Mouse (Mus musculus) embryo, embryonic 10 days (tissue): ENCODE measurements around the gene Stt3b.
"Not testable (repeated sequence)": the region's sequence is repeated elsewhere in the genome, so short reads cannot be mapped to it uniquely, and the experiment has no call there.

ENCODE experiments used
- DNase-seq: peaks from one replicate; pipeline ENCODE4 v3.0.0-alpha.2; 2015; ENCODE audit warnings: low spot score

Gene Stt3b

DNA sequence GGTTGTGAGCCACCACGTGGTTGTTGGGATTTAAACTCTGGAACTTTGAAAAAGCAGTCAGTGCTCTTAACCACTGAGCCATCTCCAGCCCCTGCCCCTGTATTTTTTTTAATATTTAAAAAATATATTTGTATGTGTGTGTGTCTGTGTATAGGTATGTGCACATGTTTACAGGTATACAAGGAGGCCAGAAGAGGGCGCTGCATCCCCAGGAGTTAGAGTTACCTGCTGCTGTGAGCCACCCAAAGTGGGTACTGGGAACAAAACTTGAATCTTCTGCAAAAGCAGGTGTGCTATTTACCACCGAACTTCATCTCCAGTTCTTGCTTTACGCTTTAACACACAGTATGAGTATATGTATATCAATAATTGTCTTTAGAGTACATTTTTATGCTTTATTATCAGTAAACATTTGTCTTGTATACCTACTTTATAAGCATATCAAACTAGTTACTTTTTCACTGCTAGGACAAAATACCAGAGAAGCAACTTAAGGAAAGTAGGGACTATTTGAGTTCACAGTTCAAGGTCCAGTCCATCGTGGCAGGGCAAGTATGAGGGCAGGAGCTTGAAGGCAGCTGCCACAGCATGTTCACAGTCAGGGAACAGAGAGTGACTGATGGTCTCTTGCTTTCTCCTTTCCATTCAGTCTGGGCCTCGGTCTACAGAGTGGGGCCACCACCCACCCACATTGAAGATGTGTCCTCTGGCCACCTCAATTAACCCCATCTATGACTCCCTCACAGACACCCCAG lies 8.6 kb upstream of the Stt3b start:
- no peak for DNase-seq

DNA sequence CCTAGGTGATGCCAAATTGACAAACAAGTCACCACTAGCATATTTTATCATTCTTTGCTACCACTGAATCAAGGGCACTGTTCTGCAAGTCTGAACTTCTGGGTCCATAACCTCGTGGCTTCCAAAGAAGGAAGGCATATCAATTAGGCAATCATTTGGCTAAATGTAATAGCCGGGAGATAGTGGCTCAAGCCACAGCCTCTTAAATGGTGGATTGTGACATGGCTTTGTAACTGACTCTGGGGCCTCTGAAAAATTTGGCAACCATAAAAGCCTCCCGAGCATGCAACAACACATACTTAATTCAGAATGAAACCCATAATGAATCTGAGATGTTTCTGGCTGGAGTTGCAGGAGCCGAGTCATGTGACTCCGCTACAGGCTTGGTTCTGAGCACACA lies 6.8 kb upstream of the Stt3b start:
- no peak for DNase-seq

GRCm38 (mm10) chr9:115314556-115314955 lies 4.3 kb upstream of the Stt3b start:
- peak; percentile 82 for DNase-seq

GRCm38 (mm10) chr9:115313830-115314229 lies 3.6 kb upstream of the Stt3b start:
- DNase-seq = no peak

DNA sequence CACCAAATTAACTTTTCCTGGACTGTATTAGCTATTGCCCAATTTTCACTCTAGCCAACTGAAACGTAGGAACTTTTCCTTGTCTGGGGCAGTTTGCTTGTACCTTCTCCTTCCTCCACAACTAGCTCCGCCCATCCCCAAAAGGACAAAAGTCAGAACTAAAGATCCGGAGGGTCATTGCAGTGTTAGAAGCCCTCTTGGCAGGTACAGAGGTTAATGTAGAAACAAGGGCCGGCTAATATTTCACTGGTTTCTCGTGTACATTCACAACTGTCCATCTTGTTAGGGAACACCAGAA lies 951 bp upstream of the Stt3b start:
- peak; percentile 65 for DNase-seq

DNA sequence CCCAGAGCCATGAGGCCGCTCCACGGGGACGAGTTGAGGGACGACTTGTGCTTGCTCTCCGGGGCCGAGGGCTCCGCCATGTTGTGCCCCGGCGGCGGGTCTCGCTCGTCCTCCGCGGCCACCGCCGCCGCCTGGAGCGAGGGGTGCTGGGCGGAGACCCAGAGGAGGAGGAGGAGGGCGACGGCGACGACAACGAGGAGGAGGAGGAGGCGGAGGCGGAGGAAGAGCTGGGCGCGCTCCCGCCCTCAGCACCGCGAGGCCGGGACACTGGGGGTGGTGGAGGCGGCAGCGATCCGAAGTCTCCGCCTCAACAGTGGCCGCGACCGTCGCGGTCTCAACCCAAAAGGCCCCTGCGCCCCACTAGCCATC lies 260 bp downstream of the Stt3b start:
- peak; percentile 87 for DNase-seq

GRCm38 (mm10) chr9:115309381-115309971 lies 745 bp downstream of the Stt3b start:
- DNase-seq = peak; percentile 47

GRCm38 (mm10) chr9:115308941-115309380 lies 1.3 kb downstream of the Stt3b start:
- DNase-seq = peak; percentile 61

- DNase-seq = no peak
Observed at GRCm38 (mm10) chr9:115308401-115308800, 1.8 kb downstream of the Stt3b start.

DNA sequence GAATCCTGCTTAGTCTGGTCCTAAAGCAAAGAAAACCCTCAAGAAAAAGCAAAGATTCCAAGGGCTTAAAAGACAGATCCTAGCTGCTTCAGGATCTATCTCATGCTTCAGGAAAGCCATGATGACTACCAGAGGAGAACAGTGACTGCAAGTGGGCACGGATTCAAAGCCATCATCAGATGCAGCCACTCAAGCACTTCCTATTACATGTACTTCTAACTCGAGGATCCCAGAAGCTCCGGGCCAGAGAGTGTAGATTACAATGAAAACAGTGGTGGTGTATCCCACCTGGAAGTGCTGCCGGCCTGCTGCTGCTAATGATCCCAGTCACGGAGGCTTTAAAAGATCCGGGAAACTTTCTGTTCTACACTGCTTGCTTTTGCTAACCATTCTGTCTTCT lies 4.0 kb downstream of the Stt3b start:
- peak; percentile 34 for DNase-seq

GRCm38 (mm10) chr9:115304149-115304548 lies 6.1 kb downstream of the Stt3b start:
- no peak for DNase-seq

- no peak for DNase-seq
Observed at GRCm38 (mm10) chr9:115301593-115301992, 8.6 kb downstream of the Stt3b start.

DNA sequence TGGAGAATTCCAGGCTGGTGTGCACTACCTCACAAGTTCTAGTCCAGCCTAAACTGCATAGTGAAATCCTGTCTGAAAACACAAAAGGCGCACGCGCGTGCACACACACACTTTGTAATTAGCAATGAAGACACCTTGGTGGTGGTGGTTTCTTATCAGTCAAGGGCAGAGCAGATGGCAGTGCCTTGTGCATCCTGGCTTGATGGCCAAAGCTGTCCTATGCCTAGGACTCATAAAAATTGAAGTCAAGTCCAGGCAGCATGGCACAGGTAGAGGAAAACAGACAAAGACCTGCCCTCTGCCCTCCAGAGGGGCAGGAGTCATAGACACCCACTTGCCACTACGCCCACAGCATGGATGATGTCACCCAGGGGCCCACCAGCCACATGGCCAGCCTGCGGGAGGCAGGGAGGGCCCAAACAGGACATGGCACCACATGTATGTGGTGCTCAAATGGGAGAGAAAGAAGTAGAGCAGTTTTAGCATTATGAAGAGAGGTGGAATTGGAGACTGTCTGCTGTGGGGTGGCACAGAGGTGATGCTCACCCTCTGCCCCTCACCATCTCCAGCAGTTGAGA lies 9.1 kb downstream of the Stt3b start:
- DNase-seq = no peak

GRCm38 (mm10) chr9:115296738-115297137 lies 13.5 kb downstream of the Stt3b start:
- DNase-seq = no peak

DNA sequence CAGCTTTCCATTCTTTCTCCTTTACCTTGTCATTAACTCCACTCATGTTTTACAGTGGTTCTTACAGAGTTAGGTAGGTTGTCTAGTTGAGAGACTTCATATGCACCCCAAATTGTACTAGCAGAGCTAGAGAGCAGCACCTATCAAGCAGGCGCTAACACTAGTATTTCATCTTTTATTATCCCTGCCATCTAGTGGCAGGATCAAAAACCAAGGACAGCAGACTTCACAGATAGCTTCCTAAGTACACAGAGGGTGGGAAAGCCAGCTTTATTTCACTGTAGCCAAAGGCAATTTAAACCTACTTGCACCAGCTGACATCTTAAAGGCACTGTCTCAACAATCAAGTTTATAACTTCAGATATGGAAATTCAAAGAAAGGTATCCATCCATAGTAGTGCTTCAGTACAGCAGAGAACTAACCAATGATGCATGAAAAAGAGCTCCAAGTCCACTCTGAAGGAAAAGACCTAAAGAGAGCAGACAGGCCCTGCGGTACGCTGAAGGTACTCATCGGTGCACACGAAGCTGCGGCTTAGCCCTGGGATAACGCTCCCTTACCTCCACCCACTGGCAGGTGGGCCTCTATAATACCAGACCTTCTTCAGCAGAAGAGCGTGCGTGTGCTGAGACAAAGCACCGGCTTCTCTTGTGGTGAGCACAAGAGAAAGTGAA lies 16.2 kb downstream of the Stt3b start:
- DNase-seq = peak; percentile 32

DNA sequence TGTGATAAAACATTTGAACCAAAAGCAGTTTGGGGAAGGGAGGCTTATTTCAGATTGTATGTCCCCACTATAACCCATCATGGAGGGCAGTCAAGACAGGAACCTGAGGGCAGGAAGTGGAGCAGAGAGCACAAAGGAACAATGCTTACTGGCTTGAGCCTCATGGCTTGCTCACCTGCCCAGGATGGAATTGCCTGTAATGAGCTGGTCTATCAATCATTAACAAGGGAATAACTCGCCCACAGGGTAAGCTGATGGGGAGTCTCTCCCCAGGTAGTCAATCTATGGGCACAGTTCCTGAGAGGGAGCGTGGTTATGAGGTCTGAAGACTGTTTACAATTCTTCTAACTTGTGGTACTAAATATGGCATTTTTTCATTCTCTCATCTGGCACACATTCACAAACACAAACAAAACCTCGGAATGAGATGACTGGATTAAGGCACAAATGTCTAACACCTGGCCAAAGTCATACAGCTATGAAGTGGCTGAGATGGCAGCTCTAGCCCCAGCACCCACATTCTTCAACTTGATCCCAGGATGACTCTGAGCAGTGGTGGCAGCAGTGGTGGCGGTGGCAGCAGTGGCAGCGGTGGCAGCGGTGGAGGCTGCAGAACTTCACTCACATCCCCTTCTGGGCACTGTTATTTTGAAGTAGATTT lies 22.3 kb downstream of the Stt3b start:
- no peak for DNase-seq

- DNase-seq = no peak
Observed at GRCm38 (mm10) chr9:115284385-115284784, 25.8 kb downstream of the Stt3b start.

- DNase-seq = no peak
Observed at GRCm38 (mm10) chr9:115283403-115283802, 26.8 kb downstream of the Stt3b start.

DNA sequence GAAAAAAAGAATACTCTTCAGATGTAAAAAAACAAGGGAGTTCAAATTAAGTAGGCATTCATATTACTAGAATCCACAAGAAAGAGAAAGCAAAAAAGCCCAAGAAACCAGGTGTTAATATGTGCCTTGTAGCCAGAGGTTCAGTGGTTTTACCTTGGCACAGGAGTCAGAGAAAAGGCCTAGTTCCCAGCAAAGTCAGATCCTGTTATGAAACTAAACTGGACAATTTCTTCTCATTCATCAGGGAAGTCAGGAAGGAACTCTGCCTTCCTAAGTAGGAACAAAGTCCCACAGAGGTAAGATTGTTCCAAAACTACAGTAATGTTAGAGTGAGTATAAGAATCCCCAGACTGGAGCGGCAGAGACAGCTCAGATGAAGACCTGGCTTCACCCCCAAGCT lies 31.6 kb downstream of the Stt3b start:
- no peak for DNase-seq

- no peak for DNase-seq
Observed at GRCm38 (mm10) chr9:115274806-115275205, 35.4 kb downstream of the Stt3b start.

GRCm38 (mm10) chr9:115273095-115273649 lies 37.0 kb downstream of the Stt3b start:
- DNase-seq = no peak

DNA sequence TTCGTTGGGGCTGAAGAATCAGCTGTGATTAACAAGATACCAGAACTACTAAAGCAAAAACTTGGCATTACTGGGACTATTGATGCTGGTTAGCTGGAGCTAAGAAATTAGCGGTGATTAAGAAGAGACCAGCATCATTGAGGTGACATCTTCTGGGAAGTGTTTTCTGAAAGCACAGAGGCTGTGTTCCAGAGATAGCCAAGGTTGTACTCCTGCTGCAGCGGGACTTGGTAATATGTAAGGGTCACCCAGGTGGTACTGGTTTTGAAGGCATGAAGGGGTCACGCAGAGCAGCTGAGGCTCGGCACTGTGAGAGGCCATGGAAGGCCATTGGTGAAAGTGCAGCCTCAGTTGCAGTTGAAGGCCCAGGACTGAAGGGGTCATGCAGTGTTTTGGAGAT lies 37.8 kb downstream of the Stt3b start:
- DNase-seq = not testable (repeated sequence)
